Mouse (Mus musculus): ENCODE data around the gene Vmn1r30. TPM values are rescaled to one million over a fixed set of nuclear protein-coding genes. Genes with fewer than 3 reads are reported as not detected.

Gene Vmn1r30
- total RNA-seq (2021), result not detected

DNA sequence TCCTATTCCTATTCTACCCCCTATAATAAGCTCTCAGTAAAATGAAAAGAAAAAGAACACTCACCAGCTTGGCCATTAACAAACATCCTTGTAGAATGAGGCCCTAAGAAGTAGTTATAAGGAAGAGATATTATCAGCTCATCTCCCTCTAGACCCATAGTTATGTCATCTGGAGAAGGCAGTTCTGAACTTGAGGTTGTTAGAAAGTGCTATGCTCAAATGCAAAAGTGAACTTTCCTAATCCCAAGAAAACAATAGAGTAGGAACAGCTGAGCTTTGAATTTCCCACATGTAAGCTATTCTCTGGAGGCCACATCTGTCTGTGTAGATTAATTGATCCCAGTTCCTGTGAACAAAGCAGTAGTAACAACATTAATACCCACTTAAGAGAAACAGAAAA is at the start of gene Vmn1r30:
Gene Vmn1r30, minus strand, starts transcription at position 101 of the 400 bp plus-strand sequence.
- DNase-seq, result no peak

GRCm38 (mm10) chr6:58475230-58475629 is 32.0 kb upstream of the Vmn1r30 start, which contains the start of gene Vmn1r31:
Vmn1r31 (minus strand) TSS chr6:58475330.
- DNase-seq, result no peak

Other genes with a start within 250 kb of the Vmn1r30 start
- gene Vmn1r27, start 224.6 kb downstream of the Vmn1r30 start, total RNA-seq (2021), result not detected
- gene Vmn1r28, start 181.3 kb downstream of the Vmn1r30 start, total RNA-seq (2021), result not detected
- gene Vmn1r29, start 141.8 kb downstream of the Vmn1r30 start, total RNA-seq (2021), result not detected
- gene Vmn1r31, start 31.9 kb upstream of the Vmn1r30 start, total RNA-seq (2021), result not detected
- gene Abcg2, start 141.1 kb upstream of the Vmn1r30 start, total RNA-seq (2021), result 10 to 100 TPM; 16.2 to 22.9 TPM